Mouse (Mus musculus) midbrain, embryonic 10.5 days (tissue): ENCODE data around the gene Wfdc6b. TPM values are rescaled to one million over a fixed set of nuclear protein-coding genes. Genes with fewer than 3 reads are reported as not detected.
A peak's percentile ranks its signal among the peaks of the same experiment; 100 is the strongest.
"Not testable (repeated sequence)": the region's sequence is repeated elsewhere in the genome, so short reads cannot be mapped to it uniquely, and the experiment has no call there.

Source experiments
- DNase-seq: peaks from one replicate; pipeline ENCODE4 v3.0.0-alpha.2; 2017; ENCODE audit warnings: low spot score
- H3K27ac ChIP-seq: fragments of 300-500 bp; sonication (generic); replicated peaks from 2 replicates; pipeline ENCODE4 v1.5.1; 2016; ENCODE audit warnings: mild to moderate bottlenecking
- H3K27me3 ChIP-seq: fragments of 300-500 bp; sonication (generic); 2 replicates; pipeline ENCODE4 v1.6.1; 2016; ENCODE audit warnings: low read depth, mild to moderate bottlenecking; ENCODE audit not compliant: poor library complexity, severe bottlenecking
- H3K36me3 ChIP-seq: fragments of 300-500 bp; sonication (generic); 2 replicates; pipeline ENCODE4 v1.6.1; 2016; ENCODE audit warnings: mild to moderate bottlenecking, moderate library complexity
- H3K4me1 ChIP-seq: fragments of 300-500 bp; sonication (generic); 2 replicates; pipeline ENCODE4 v1.6.1; 2016
- H3K4me3 ChIP-seq: fragments of 300-500 bp; sonication (generic); 2 replicates; pipeline ENCODE4 v1.5.1; 2016; ENCODE audit warnings: mild to moderate bottlenecking, moderate library complexity
- H3K9me3 ChIP-seq: fragments of 300-500 bp; sonication (generic); replicated peaks from 2 replicates; pipeline ENCODE4 v1.6.1; 2016; ENCODE audit warnings: mild to moderate bottlenecking
- WGBS: fragments of 180-500 bp; shearing (Covaris S2); methylation state at CpG from one replicate; pipeline ENCODE4 v1.1.7; 2016; 5-methylcytosine and 5-hydroxymethylcytosine counted together
- polyA plus RNA-seq: library from polyadenylated mRNA; unstranded; fragments of >200 nt; fragmentation: Nextera tagmentation; extraction: Ambion mirVana; gene quantifications from 2 replicates; pipeline ENCODE4 v1.2.1, GENCODE M21; 2016

Wfdc6b gene
- polyA plus RNA-seq: not detected in 2 replicates

DNA sequence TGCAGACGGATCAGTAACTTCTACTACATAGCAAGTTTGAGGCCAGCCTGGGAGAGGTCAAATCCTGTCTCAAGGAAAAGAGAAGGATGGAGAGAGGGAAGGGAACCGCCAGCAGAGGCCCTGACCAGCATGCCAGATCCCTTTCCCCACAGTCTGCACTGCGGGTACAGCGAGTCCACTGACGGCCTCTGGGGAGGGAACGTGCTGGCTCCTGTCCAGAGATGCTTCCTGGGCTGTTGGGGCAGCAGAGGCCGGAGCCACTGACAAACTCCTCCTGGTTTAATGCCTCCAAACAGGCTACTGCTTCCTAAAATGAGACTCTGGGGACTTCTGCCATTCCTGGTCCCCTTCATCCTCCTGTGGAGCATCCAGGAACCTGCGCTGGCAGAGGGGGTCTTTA lies at the start of gene Wfdc6b, which contains the start of gene Wfdc8:
Gene Wfdc6b, plus strand, starts transcription at position 52 of the 400 bp plus-strand sequence.
Gene Wfdc8, minus strand, starts transcription at position 156 of the 400 bp plus-strand sequence.
- H3K9me3 ChIP-seq, H3K4me1 ChIP-seq: not testable (repeated sequence)
- WGBS: 69% methylated on average over 8 of the region's 8 CpGs

DNA sequence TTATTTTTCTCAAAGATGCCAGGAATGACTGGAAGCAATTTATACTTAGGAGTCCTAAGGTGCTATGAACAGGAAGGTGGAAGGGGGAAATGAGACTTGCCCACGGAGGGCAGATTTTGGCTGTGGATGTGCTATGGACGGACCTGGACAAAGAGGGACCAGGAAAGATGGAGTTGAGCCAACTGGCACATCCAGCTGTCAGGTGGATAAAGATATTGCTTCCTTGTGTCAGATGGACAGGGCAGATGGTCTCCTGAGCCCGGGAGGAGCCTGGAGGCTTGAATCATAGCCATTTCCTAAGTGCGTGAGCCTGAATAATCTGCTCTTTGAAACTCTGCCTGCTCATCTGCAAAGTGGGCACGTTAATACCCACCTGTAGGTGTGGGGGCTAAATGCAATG lies 49.0 kb upstream of the Wfdc6b start:
- Histone ChIP-seq H3K36me3 (peaks cover 8% of the 10 kb centered on the region; the same call in 1 of the 2 replicates), H3K27ac (no peak overlapping the region), H3K4me1 (peaks cover 25% of the 10 kb centered on the region), H3K9me3 (no peaks in the 10 kb centered on the region), H3K27me3 (peaks cover 29% of the 10 kb centered on the region), H3K4me3 (no peak overlapping the region)
- DNase-seq: no peak
- whole genome bisulfite sequencing: 84% methylated on average over 5 of the region's 5 CpGs

More for the DNA sequence above, at the start of gene Wfdc6b, which contains the start of gene Wfdc8:
- H3K36me3 ChIP-seq, H3K4me3 ChIP-seq, H3K27me3 ChIP-seq, DNase-seq, H3K27ac ChIP-seq: not testable (repeated sequence)

DNA sequence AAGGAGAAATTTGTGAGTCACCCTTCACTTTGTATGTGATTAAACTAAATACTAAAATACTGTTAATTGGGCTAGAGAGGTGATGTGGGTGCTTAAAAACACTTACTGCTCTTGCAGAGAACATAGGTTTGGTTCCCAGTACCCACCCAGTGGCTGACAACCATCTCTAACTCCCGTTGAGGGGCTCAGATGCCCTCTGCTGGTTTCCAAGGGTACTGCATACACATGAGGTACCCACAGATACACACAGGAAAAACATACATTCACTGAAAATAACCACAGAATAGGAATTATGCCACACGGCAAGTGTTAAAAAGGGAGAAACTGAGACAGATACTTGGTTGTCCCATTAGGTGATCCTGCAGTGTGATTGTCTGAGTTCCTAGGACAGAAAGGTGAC lies 46.3 kb upstream of the Wfdc6b start:
- 82% methylated on average over 2 of the region's 2 CpGs for WGBS
- no peak for DNase-seq

DNA sequence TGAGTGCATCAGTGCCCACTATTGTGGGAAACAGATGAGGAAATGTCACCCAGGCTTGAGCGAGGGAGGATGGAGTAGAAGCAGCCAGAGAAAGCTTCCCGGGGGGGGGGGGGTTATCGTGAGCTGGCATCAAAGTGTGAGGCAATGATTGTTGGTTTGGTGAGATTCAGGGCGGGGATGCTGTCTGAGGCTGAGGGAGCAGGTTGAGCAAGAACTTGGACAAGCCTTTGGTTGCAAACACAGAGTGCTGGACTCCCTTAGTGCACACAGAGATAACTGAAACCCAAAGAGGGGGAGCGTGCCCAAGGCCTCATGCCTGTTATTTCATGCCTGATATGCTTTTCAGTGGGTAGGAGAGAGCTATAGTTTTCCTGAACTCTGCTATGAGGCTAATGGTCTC lies 45.9 kb upstream of the Wfdc6b start:
- no peak overlapping the region for H3K27ac ChIP-seq
- H3K27me3 ChIP-seq: peaks cover 14% of the 10 kb centered on the region
- DNase-seq: no peak
- H3K4me3 ChIP-seq: no peak overlapping the region
- H3K4me1 ChIP-seq: peaks cover 20% of the 10 kb centered on the region
- peaks cover 8% of the 10 kb centered on the region; the same call in 1 of the 2 replicates for H3K36me3 ChIP-seq
- 89% methylated on average over 5 of the region's 5 CpGs for whole genome bisulfite sequencing
- no peaks in the 10 kb centered on the region for H3K9me3 ChIP-seq

More for the DNA sequence above, 46.3 kb upstream of the Wfdc6b start:
- peaks cover 24% of the 10 kb centered on the region for H3K4me1 ChIP-seq
- no peak overlapping the region for H3K4me3 ChIP-seq
- H3K36me3 ChIP-seq: peaks cover 8% of the 10 kb centered on the region; the same call in 1 of the 2 replicates
- no peak overlapping the region for H3K27ac ChIP-seq
- H3K27me3 ChIP-seq: peaks cover 18% of the 10 kb centered on the region
- H3K9me3 ChIP-seq: no peaks in the 10 kb centered on the region

DNA sequence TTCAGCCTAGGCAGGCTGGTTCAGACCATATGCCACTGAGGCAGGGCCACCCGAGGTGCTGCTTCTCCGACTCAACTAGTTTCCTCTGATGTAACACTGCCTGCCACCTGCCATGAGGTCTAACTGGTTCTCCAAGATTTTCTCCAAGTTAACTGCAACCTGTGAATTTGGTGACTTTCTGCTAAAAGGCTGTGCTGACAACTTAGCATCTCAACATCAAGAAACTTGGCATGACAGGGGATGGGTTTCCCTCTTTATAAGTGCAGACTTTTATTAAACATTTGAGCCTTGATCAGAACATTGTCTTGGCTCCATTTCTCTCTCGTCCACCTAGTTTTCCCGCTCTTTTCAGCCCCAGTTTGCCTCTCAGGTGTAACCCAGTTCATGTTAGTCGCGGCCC lies 40.0 kb upstream of the Wfdc6b start, which contains the start of gene Spint3:
Gene Spint3, minus strand, starts transcription at position 101 of the 400 bp plus-strand sequence.
- not testable (repeated sequence) for H3K27ac ChIP-seq, H3K4me1 ChIP-seq, DNase-seq, H3K27me3 ChIP-seq, H3K9me3 ChIP-seq, H3K4me3 ChIP-seq, H3K36me3 ChIP-seq
- 89% methylated on average over 6 of the region's 6 CpGs for WGBS

DNA sequence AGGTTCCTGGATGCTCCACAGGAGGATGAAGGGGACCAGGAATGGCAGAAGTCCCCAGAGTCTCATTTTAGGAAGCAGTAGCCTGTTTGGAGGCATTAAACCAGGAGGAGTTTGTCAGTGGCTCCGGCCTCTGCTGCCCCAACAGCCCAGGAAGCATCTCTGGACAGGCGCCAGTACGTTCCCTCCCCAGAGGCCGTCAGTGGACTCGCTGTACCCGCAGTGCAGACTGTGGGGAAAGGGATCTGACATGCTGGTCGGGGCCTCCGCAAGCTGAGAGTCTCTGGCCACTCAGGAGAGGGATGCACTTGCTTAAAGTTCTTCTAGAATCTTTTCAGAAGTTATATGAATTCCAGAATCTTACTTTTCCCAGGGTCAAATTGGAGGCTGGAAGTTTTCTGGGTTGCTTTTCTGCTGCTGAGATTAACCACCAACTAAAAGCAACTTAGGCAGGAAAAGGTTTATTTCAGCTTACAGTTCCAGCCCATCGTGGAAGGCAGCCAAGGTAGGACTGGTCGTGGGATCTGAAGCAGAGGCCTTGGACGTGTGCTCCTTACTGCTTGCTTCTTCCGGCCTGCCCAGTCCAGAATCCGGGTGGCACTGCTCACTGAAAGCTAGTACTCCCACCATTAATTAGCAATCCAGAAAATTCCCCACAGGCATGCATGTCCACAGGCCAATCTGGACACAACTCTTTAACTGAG lies 28.1 kb upstream of the Wfdc6b start, which contains the start of gene Wfdc6a:
Gene Wfdc6a, minus strand, starts transcription at position 423 of the 701 bp plus-strand sequence.
- H3K4me3 ChIP-seq, H3K27me3 ChIP-seq, H3K36me3 ChIP-seq, H3K27ac ChIP-seq, DNase-seq, H3K9me3 ChIP-seq: not testable (repeated sequence)
- peaks cover 17% of the 10 kb centered on the region for H3K4me1 ChIP-seq
- 68% methylated on average over 13 of the region's 13 CpGs for WGBS

DNA sequence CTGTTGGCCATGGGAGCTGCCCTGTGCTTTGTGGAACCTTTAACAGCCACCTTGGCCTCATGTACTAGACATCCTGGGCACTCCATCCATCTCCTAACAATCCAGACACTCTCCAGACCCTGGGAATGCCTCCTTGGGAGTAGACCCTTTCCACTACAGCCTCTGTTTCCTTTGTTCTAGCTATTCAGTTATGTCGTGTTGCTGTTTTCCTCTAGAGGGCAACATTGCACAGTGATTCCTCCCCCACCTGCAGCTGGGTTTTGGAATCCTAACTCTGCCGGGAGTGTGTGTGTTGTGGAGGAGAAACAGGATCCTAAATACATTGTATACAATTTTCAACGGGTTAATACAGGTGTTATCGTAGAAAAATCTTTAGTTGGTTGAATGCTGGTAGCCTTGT lies 21.3 kb upstream of the Wfdc6b start:
- H3K27ac ChIP-seq: peak overlapping the region; percentile 69
- no peaks in the 10 kb centered on the region for H3K27me3 ChIP-seq
- no peak overlapping the region for H3K4me3 ChIP-seq
- peak; percentile 40 for DNase-seq
- H3K9me3 ChIP-seq: no peaks in the 10 kb centered on the region
- WGBS: 13% methylated on average over 4 of the region's 4 CpGs
- H3K36me3 ChIP-seq: no peaks in the 10 kb centered on the region
- H3K4me1 ChIP-seq: 0 out of 2 replicates have a peak, but pooled peaks cover under 1% of the 10 kb centered on the region

DNA sequence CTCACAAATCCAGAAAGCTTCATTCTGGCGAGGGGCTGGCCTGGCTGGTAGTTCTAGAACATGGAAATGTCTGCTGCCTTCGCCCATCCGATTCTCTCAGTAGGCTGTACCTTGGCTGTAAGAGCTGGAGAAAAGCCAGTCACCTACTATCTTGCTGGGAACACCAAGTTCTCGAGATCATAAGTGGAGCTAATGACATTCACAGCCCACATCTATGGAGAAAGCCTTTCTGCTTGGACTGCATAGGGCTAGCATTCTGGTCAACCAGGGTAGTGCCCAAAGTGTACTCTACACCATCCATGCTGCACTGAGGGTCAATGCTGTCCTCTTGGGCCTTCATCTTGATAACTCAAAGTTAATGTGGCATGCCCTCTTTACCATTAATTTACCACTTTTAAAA lies 19.8 kb upstream of the Wfdc6b start, which contains the start of gene Eppin:
Gene Eppin, minus strand, starts transcription at position 101 of the 400 bp plus-strand sequence.
- no peak within 1 kb of the TSS for H3K4me3 ChIP-seq
- no peak for DNase-seq
- H3K9me3 ChIP-seq: no peaks in the 10 kb centered on the region
- peaks cover 5% of the 10 kb centered on the region; the same call in 1 of the 2 replicates for H3K4me1 ChIP-seq
- no peaks in the 10 kb centered on the region for H3K27me3 ChIP-seq
- H3K36me3 ChIP-seq: no peaks in the 10 kb centered on the region
- WGBS: 88% methylated on average over 4 of the region's 4 CpGs
- H3K27ac ChIP-seq: no peak within 1 kb of the TSS

DNA sequence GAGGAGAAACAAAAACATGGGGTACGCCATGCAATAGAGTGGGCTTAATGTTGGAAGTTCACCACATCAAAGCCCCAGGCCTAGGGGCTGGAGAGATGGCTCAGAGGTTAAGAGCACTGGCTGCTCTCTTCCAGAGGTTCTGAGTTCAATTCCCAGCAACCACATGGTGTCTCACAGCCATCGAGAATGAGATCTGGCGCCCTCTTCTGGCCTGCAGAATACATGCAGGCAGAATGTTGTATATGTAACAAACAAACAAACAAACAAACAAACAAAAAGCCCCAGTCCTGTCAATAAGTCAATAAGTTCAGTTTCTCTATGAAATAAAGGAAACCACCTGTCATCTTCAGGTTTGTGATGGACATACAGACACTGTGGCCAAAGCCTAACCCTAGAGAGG lies 13.1 kb upstream of the Wfdc6b start:
- WGBS: 73% methylated on average over 3 of the region's 3 CpGs
- H3K4me3 ChIP-seq: no peak overlapping the region
- DNase-seq: no peak

DNA sequence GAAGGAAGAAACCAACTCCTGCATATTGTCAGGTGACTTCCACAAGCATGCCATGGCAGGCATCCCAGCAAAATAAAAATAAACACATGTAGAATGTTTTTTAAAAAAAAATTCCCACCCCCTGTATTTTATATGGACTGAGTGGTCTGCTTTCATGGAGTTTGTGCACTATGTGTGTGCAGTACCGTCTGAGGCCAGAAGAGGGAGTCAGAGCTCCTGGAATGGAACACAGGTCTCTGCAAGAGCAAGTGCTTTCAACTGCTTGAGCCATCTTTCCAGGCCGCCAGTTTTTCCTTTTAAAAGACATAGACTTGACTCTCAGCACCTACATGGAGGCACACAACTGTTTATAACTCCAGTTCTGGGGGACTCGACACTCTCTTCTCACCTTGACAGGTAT lies 9.8 kb upstream of the Wfdc6b start:
- Histone ChIP-seq H3K27me3 (no peaks in the 10 kb centered on the region), H3K4me1 (no peaks in the 10 kb centered on the region), H3K4me3 (no peak overlapping the region), H3K36me3 (no peaks in the 10 kb centered on the region), H3K27ac (no peak overlapping the region), H3K9me3 (peaks cover 9% of the 10 kb centered on the region; the same call in 1 of the 2 replicates)
- DNase-seq: no peak
- 89% methylated on average over 3 of the region's 3 CpGs for WGBS

More for the DNA sequence above, 13.1 kb upstream of the Wfdc6b start:
- H3K27ac ChIP-seq: no peak overlapping the region
- H3K9me3 ChIP-seq: peaks cover 9% of the 10 kb centered on the region; the same call in 1 of the 2 replicates
- peaks cover 5% of the 10 kb centered on the region; the same call in 1 of the 2 replicates for H3K4me1 ChIP-seq
- H3K27me3 ChIP-seq: no peaks in the 10 kb centered on the region
- no peaks in the 10 kb centered on the region for H3K36me3 ChIP-seq

DNA sequence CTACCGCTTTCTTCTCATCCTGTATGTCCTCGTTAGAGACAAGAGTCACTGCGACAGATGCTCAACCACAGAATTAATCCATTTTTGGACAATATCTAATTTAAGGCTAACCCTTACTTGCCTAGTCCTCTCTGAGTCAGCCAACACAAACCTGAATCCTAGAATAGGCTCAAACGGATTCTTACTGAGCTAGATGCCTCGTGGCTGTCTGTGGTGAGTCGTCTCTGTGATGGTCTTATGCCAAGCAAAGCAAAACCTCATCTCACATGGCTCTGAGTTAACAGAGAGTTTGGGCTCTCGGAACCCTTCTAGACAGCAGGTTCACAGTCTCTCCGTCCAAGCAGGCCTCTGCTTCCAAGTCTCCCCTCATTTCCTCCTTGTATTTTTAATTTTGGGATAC lies 8.9 kb upstream of the Wfdc6b start:
- H3K4me1 ChIP-seq: no peaks in the 10 kb centered on the region
- H3K27me3 ChIP-seq: no peaks in the 10 kb centered on the region
- H3K36me3 ChIP-seq: no peaks in the 10 kb centered on the region
- DNase-seq: no peak
- WGBS: 94% methylated on average over 8 of the region's 8 CpGs
- H3K27ac ChIP-seq: no peak overlapping the region
- peaks cover 9% of the 10 kb centered on the region; the same call in 1 of the 2 replicates for H3K9me3 ChIP-seq
- no peak overlapping the region for H3K4me3 ChIP-seq

DNA sequence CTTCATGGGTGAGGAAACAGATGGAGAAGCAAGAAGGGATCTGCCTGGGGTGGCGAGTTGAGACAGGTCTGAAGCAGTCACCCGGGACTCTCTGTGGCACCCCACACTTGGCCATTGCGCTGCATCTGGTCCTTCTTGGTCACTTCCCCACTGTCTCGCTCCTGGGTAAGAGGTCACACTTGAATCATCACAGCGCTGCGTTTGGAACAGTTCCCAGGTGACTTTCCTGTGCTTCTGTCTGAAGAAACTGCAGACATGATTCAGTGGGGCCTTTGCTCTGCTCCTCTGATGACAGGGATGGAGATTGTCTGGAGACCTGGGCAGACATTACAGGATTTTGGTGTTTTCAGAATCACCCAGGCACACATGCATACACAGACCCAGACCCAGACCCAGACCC lies 4.5 kb upstream of the Wfdc6b start:
- Histone ChIP-seq H3K9me3 (no peaks in the 10 kb centered on the region; the same call in 1 of the 2 replicates), H3K4me3 (no peak overlapping the region), H3K4me1 (no peaks in the 10 kb centered on the region), H3K27ac (no peak overlapping the region), H3K27me3 (no peaks in the 10 kb centered on the region), H3K36me3 (no peaks in the 10 kb centered on the region)
- WGBS: 88% methylated on average over 6 of the region's 6 CpGs
- DNase-seq: no peak

DNA sequence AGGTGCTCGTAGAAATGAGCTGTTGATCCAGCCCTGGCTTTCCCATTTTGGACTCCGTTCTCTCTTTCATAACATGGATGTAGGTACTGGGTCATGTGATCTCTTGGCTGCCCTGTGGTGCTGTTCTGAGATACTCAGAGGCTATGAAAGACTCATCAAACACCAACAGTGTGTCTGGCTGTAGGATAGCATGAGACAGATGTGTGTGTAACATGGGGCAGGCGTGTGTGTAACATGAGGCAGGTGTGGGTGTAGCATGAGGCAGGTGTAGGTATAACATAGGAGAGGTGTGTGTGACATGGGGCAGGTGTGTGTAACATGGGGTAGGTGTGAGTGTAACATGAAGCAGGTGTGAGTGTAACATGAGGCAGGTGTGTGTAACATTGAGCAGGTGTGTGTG lies 2.1 kb downstream of the Wfdc6b start:
- no peak for DNase-seq
- WGBS: 92% methylated on average over 3 of the region's 3 CpGs

More for the DNA sequence above, 2.1 kb downstream of the Wfdc6b start:
- no peaks in the 10 kb centered on the region for H3K36me3 ChIP-seq
- no peaks in the 10 kb centered on the region for H3K9me3 ChIP-seq
- H3K27ac ChIP-seq: no peak overlapping the region
- no peak overlapping the region for H3K4me3 ChIP-seq
- H3K27me3 ChIP-seq: no peaks in the 10 kb centered on the region
- H3K4me1 ChIP-seq: peaks cover 6% of the 10 kb centered on the region; the same call in 1 of the 2 replicates
